Mouse (Mus musculus) CD4-positive, CD25-positive, alpha-beta regulatory T cell, adult 9 weeks (primary cell): Measurements from ENCODE around the gene Rps11. TPM values are rescaled to one million over a fixed set of nuclear protein-coding genes. Genes with fewer than 3 reads are reported as not detected.

Source experiments
- polyA plus RNA-seq: library from polyadenylated mRNA; unstranded; fragments of 100-300 nt; shearing (Covaris generic); gene quantifications from one replicate; pipeline ENCODE4 v1.2.1, GENCODE M21; 2017

Rps11 gene
- 3,383 TPM for polyA plus RNA-seq

GRCm38 (mm10) chr7:45124224-45125143 lies at the start of gene Rps11:
Gene Rps11, minus strand, starts transcription at chr7:45124439.

GRCm38 (mm10) chr7:45163735-45164490 lies 39.7 kb upstream of the Rps11 start, which contains the start of gene Slc17a7:
Gene Slc17a7, plus strand, starts transcription at chr7:45163949.

GRCm38 (mm10) chr7:45154096-45154992 lies 30.1 kb upstream of the Rps11 start, which contains the start of the genes Pih1d1 and Aldh16a1:
Gene Pih1d1, plus strand, starts transcription at chr7:45154303.
Gene Aldh16a1, minus strand, starts transcription at chr7:45154584.

GRCm38 (mm10) chr7:45135993-45136567 lies 11.8 kb upstream of the Rps11 start, which contains the start of the genes Gm45713 and Flt3l:
Gene Gm45713, minus strand, starts transcription at chr7:45136231.
Gene Flt3l, minus strand, starts transcription at chr7:45136432.

GRCm38 (mm10) chr7:45128624-45129246 lies 4.5 kb upstream of the Rps11 start, which contains the start of gene Rpl13a:
Gene Rpl13a, minus strand, starts transcription at chr7:45128761.

GRCm38 (mm10) chr7:45103652-45104180 lies 20.5 kb downstream of the Rps11 start, which contains the start of gene Fcgrt:
Gene Fcgrt, minus strand, starts transcription at chr7:45103851.

GRCm38 (mm10) chr7:45092048-45092447 lies 32.2 kb downstream of the Rps11 start, which contains the start of gene Rcn3:
Gene Rcn3, minus strand, starts transcription at chr7:45092221.

Other genes starting within 250 kb of the Rps11 start
- gene Med25, start 231.7 kb downstream of the Rps11 start, polyA plus RNA-seq: 26.9 TPM
- 50.8 TPM for gene Fuz, start 228.4 kb downstream of the Rps11 start, polyA plus RNA-seq
- 26.9 TPM for gene Ap2a1, start 194.9 kb downstream of the Rps11 start, polyA plus RNA-seq
- gene Tsks, start 181.2 kb downstream of the Rps11 start, polyA plus RNA-seq: not detected
- 0.55 TPM for gene Cpt1c, start 149.6 kb downstream of the Rps11 start, polyA plus RNA-seq
- gene Prmt1, start 137.9 kb downstream of the Rps11 start, polyA plus RNA-seq: 210 TPM
- gene Irf3, start 126.8 kb downstream of the Rps11 start, polyA plus RNA-seq: 255 TPM
- 35.2 TPM for gene Bcl2l12, start 125.7 kb downstream of the Rps11 start, polyA plus RNA-seq
- 22.7 TPM for gene Scaf1, start 108.1 kb downstream of the Rps11 start, polyA plus RNA-seq
- 6.3 TPM for gene Rras, start 106.5 kb downstream of the Rps11 start, polyA plus RNA-seq
- gene Prr12, start 71.6 kb downstream of the Rps11 start, polyA plus RNA-seq: 4.8 TPM
- gene Nosip, start 62.0 kb downstream of the Rps11 start, polyA plus RNA-seq: 148 TPM
- gene Prrg2, start 61.8 kb downstream of the Rps11 start, polyA plus RNA-seq: 3.3 TPM
- gene Rcn3, start 32.2 kb downstream of the Rps11 start, polyA plus RNA-seq: 10.8 TPM
- 2.6 TPM for gene Fcgrt, start 20.6 kb downstream of the Rps11 start, polyA plus RNA-seq
- 3,108 TPM for gene Rpl13a, start 4.3 kb upstream of the Rps11 start, polyA plus RNA-seq
- gene Gm45713, start 11.8 kb upstream of the Rps11 start, polyA plus RNA-seq: not detected
- 292 TPM for gene Flt3l, start 12.0 kb upstream of the Rps11 start, polyA plus RNA-seq
- gene Pih1d1, start 29.9 kb upstream of the Rps11 start, polyA plus RNA-seq: 59.4 TPM
- 67.0 TPM for gene Aldh16a1, start 30.1 kb upstream of the Rps11 start, polyA plus RNA-seq
- not detected for gene Slc17a7, start 39.5 kb upstream of the Rps11 start, polyA plus RNA-seq
- gene Gfy, start 55.1 kb upstream of the Rps11 start, polyA plus RNA-seq: not detected
- gene Pth2, start 56.6 kb upstream of the Rps11 start, polyA plus RNA-seq: not detected
- gene Ccdc155, start 80.5 kb upstream of the Rps11 start, polyA plus RNA-seq: 0.32 TPM
- 16.0 TPM for gene Dkkl1, start 87.7 kb upstream of the Rps11 start, polyA plus RNA-seq
- gene Tead2, start 91.3 kb upstream of the Rps11 start, polyA plus RNA-seq: 2.9 TPM
- 598 TPM for gene Cd37, start 114.7 kb upstream of the Rps11 start, polyA plus RNA-seq
- gene Slc6a16, start 116.6 kb upstream of the Rps11 start, polyA plus RNA-seq: not detected
- gene Slc6a21, start 153.1 kb upstream of the Rps11 start, polyA plus RNA-seq: not detected
- 16.3 TPM for gene Trpm4, start 209.3 kb upstream of the Rps11 start, polyA plus RNA-seq
- not detected for gene Hrc, start 210.9 kb upstream of the Rps11 start, polyA plus RNA-seq
- gene Ppfia3, start 242.6 kb upstream of the Rps11 start, polyA plus RNA-seq: not detected
- not detected for gene Lin7b, start 246.1 kb upstream of the Rps11 start, polyA plus RNA-seq